Mouse (Mus musculus) layer of hippocampus, adult 2 months (tissue): ENCODE data around the gene Sec23ip. TPM values are rescaled to one million over a fixed set of nuclear protein-coding genes. Genes with fewer than 3 reads are reported as not detected.

Experiments used
- DNase-seq, 2 experiments: peaks; one replicate each; pipeline ENCODE4 v3.0.0; 2022; ENCODE audit warnings: low spot score in 2 of 2
- H3K27ac ChIP-seq: fragments of 200-600 bp; 2 replicates; pipeline ENCODE4 v1.8.1; 2022
- H3K4me3 ChIP-seq: fragments of 200-600 bp; 2 replicates; pipeline ENCODE4 v1.8.1; 2022; ENCODE audit warnings: mild to moderate bottlenecking
- CTCF ChIP-seq: fragments of 200-600 bp; conservative IDR thresholded peaks from 2 replicates; pipeline ENCODE4 v1.8.1; 2022; ENCODE audit warnings: antibody characterized with exemption, mild to moderate bottlenecking, moderate library complexity
- total RNA-seq, 2 experiments: library from RNA; stranded (reverse); gene quantifications; 2 replicates each; pipeline ENCODE4 v1.2.3; 2021

Sec23ip gene
- total RNA-seq, 2 experiments from 2014 or later: 46.9 to 59.3 TPM

DNA sequence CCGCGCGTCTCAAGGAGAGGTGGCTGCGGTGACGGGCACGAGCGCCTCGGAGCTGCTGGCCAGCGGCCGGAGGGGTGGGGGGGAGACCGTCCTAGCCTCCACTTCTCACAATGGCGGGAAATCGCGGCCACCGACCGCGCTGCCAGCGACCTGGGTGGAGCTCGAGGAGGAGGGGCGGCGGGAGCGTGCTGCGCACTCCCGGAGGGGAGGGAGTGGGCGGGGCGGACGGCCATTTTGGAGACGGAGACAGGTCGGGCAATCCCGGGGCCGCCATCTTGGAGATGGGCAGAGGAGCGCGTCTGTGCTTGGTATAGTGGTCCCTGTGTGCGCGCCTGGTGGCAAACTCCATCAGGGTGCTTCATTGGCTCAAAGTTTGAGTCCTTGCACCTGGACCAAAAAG lies 4.4 kb upstream of the Sec23ip start, which contains the start of gene Mcmbp:
Mcmbp (minus strand) TSS at position 162 of the 400 bp plus-strand sequence.
- peak; percentile 28 for TF ChIP-seq CTCF
- H3K4me3 ChIP-seq: peak within 1 kb of the TSS; percentile 84
- H3K27ac ChIP-seq: peak within 1 kb of the TSS; percentile 86
- peak; percentile 95 to 98 for DNase-seq

GRCm38 (mm10) chr7:128743898-128744297 lies 845 bp upstream of the Sec23ip start:
- Histone ChIP-seq H3K4me3 (peak overlapping the region; percentile 100; the same call in 1 of the 2 replicates), H3K27ac (no peak overlapping the region)
- no peak for TF ChIP-seq CTCF
- no peak for DNase-seq

DNA sequence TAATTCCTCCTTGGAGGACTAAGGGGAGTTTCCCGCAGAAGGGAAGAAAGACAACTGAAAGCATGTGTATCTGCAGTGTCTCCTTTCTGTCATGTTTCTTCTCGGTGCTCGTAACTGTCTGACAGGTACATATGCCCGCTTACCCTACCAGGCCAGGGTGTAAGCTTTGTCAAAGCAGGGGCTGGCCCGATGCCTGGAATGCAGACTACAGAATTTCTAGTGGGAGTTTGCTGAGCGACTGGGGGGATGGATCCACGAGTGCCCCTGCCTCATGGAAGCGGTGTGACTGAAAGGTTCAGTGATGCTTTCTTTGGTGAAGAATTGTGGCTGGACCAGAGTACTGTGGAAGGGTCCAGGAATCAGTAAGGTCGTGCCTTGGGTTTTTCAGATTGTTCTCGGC lies 1.4 kb downstream of the Sec23ip start:
- DNase-seq: no peak
- Histone ChIP-seq H3K4me3 (peak overlapping the region; percentile 100), H3K27ac (no peak overlapping the region)
- no peak for TF ChIP-seq CTCF

DNA sequence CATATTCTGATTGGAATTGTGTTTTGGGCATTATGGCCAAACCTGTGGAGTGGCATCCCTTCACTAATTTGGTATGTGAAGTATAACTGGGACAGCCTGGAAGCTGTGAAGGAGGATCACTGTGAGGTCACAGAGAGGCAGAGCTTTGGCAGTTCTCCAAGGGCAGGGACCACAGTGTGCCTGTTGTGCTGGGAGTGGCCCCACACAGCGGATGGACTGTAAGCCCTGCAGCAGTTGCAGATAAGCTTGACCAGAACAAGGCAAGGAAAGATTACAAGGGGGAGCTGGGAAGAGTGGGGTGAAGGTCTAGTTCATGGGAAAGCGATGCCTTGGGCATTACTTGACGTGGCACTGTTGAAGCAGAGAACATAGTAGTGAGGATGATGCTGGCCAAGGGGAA lies 4.0 kb downstream of the Sec23ip start:
- no peak for TF ChIP-seq CTCF
- Histone ChIP-seq H3K27ac (peak overlapping the region; percentile 39), H3K4me3 (no peak overlapping the region)
- DNase-seq: peak in 1 of 2 experiments; percentile 40

- TF ChIP-seq CTCF: no peak
- DNase-seq: no peak
- Histone ChIP-seq H3K27ac (no peak overlapping the region), H3K4me3 (no peak overlapping the region)
These were observed 5.6 kb downstream of the Sec23ip start for GRCm38 (mm10) chr7:128750296-128750695.

DNA sequence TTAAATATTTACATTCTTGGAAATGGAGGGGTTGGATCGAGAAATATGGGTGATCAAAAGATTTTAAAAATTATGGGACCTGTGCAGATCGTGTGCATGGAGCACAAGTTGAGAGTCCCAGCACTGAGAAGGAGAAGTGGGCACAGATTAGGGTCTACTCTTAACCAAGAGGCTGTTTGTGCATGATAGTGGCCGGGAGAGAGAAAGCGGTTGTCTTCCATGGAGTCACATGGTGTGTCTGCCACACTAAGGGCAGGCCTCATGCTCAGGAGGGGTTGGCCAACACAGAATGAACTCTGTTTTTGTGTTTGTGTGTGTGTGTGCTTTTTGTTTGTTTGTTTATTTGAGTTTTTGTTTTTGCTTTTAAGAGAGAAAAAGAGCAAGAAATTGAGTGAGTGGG lies 7.3 kb downstream of the Sec23ip start:
- H3K27ac ChIP-seq: no peak overlapping the region
- DNase-seq: no peak

DNA sequence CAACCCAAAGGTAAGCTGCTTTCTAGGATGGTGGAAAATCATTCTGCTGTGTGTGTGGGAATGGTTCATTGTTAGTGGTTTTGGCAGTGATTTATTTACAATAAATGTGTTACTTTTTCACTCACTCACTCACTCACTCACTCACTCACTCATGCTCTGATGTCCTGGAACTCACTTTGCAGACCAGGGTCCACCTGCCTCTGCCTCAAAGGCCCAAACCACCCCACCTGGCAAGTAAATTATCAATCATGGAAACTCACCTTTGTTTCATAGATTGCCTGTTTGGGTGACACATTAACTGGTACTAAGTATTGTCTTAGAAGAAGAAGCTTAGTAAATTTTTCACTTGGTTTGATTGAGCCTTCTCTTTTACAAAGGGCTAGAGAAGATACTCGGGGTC lies 10.7 kb downstream of the Sec23ip start:
- H3K4me3 ChIP-seq: no peak overlapping the region
- DNase-seq: no peak
- TF ChIP-seq CTCF: no peak
- no peak overlapping the region for H3K27ac ChIP-seq

More for the DNA sequence above, 7.3 kb downstream of the Sec23ip start:
- no peak for TF ChIP-seq CTCF
- H3K4me3 ChIP-seq: no peak overlapping the region

DNA sequence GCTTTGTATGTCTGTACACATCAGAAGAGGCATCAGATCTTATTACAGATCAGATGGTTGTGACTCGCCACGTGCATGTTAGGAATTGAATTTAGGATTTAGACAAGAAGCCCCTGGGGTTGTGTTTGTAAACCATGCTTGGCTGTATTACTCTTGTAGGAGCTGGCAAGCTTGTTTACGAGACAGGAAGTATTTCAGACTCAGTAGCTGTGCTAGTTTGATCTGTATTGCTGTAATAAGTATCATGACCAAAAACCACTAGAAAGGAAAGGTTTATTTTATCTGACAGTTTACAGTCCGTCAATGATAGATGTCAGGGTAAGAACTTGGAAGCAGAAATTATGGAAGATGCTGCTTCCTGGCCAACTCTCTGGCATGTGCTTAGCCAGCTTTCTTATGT lies 14.2 kb downstream of the Sec23ip start:
- DNase-seq: no peak
- TF ChIP-seq CTCF: no peak
- H3K27ac ChIP-seq: no peak overlapping the region
- H3K4me3 ChIP-seq: no peak overlapping the region

GRCm38 (mm10) chr7:128766696-128767095 lies 22.0 kb downstream of the Sec23ip start:
- no peak overlapping the region for H3K4me3 ChIP-seq
- no peak for TF ChIP-seq CTCF
- DNase-seq: no peak
- no peak overlapping the region for H3K27ac ChIP-seq

- no peak for DNase-seq
- no peak overlapping the region for H3K27ac ChIP-seq
- no peak overlapping the region for H3K4me3 ChIP-seq
- TF ChIP-seq CTCF: no peak
These were observed 32.5 kb downstream of the Sec23ip start for GRCm38 (mm10) chr7:128777201-128777600.

GRCm38 (mm10) chr7:128779305-128779704 lies 34.6 kb downstream of the Sec23ip start:
- H3K4me3 ChIP-seq: no peak overlapping the region
- peak; percentile 85 for TF ChIP-seq CTCF
- no peak overlapping the region for H3K27ac ChIP-seq
- peak; percentile 51 to 66 for DNase-seq

- no peak for TF ChIP-seq CTCF
- DNase-seq: no peak
- H3K4me3 ChIP-seq: no peak overlapping the region
- no peak overlapping the region for H3K27ac ChIP-seq
These were observed 37.1 kb downstream of the Sec23ip start for GRCm38 (mm10) chr7:128781846-128782245.

DNA sequence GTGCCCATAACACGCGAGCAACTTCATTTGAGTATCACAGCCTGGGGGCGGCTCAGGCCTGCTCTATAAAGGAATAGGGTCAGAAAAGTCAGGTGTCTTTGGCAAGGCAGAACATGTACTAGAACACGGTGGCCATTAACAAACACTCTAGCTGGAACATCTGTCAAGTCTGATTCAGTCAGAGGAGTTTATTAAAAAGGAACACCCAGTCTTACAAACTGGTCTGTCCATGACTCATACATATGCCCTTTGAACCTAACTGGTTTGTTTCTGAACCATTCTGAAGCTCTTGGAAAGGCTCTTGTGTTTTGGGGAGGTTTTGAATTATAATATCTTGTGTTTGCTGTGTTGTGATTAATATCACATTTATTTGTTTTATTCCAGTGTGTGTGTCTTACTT lies 45.3 kb downstream of the Sec23ip start:
- DNase-seq: no peak
- no peak for TF ChIP-seq CTCF
- Histone ChIP-seq H3K27ac (no peak overlapping the region), H3K4me3 (no peak overlapping the region)

- no peak for DNase-seq
- no peak overlapping the region for H3K27ac ChIP-seq
- H3K4me3 ChIP-seq: no peak overlapping the region
- TF ChIP-seq CTCF: no peak
These were observed 48.7 kb downstream of the Sec23ip start for GRCm38 (mm10) chr7:128793464-128793863.

- Histone ChIP-seq H3K27ac (no peak overlapping the region), H3K4me3 (no peak overlapping the region)
- no peak for DNase-seq
- no peak for TF ChIP-seq CTCF
These were observed 80.3 kb downstream of the Sec23ip start for GRCm38 (mm10) chr7:128824986-128825563.
